Mouse (Mus musculus) small intestine, adult 2 months (tissue): Measurements from ENCODE around the gene Fam209. TPM values are rescaled to one million over a fixed set of nuclear protein-coding genes. Genes with fewer than 3 reads are reported as not detected.

Source experiments
- H3K27ac ChIP-seq: fragments of 200-500 bp; 2 replicates; pipeline ENCODE4 v1.5.1; 2012; ENCODE audit warnings: low read depth, low read length, control low read depth, inconsistent platforms; ENCODE audit not compliant: insufficient read depth
- H3K27me3 ChIP-seq: fragments of 200-500 bp; 2 replicates; pipeline ENCODE4 v1.6.1; 2012; ENCODE audit warnings: mild to moderate bottlenecking, moderate library complexity, low read length, inconsistent platforms; ENCODE audit not compliant: control insufficient read depth, insufficient read depth
- H3K36me3 ChIP-seq: fragments of 200-500 bp; 2 replicates; pipeline ENCODE4 v1.6.1; 2012; ENCODE audit warnings: mild to moderate bottlenecking, low read length, control low read depth, inconsistent platforms; ENCODE audit not compliant: control insufficient read depth, insufficient read depth
- H3K4me1 ChIP-seq: fragments of 200-500 bp; 2 replicates; pipeline ENCODE4 v1.6.1; 2012; ENCODE audit warnings: low read length, inconsistent platforms, mixed read lengths; ENCODE audit not compliant: control insufficient read depth, insufficient read depth, insufficient read length
- H3K4me3 ChIP-seq: fragments of 200-500 bp; 2 replicates; pipeline ENCODE4 v1.5.1; 2012; ENCODE audit warnings: low read depth, mild to moderate bottlenecking, control low read depth, inconsistent platforms, low read length, moderate library complexity
- CTCF ChIP-seq: fragments of 200-500 bp; IDR thresholded peaks from 2 replicates; pipeline ENCODE4 v1.5.1; 2012; ENCODE audit warnings: low read depth, mild to moderate bottlenecking, control low read depth, inconsistent platforms, low read length, moderate library complexity, mixed read lengths; ENCODE audit not compliant: insufficient replicate concordance, insufficient read length; ENCODE audit errors: extremely low read depth
- POLR2A ChIP-seq: fragments of 200-500 bp; IDR thresholded peaks from 2 replicates; pipeline ENCODE4 v1.6.1; 2012; ENCODE audit warnings: low read depth, mild to moderate bottlenecking, control low read depth, inconsistent platforms, low read length, moderate library complexity
- WGBS: fragments of 180-500 bp; shearing (Covaris S2); methylation state at CpG from one replicate; pipeline ENCODE4 v1.1.7; 2018; 5-methylcytosine and 5-hydroxymethylcytosine counted together
- polyA plus RNA-seq: library from polyadenylated mRNA; depleted of rRNA; stranded (reverse); fragments of >200 nt; gene quantifications from 2 replicates; pipeline ENCODE4 v1.2.3, GENCODE M21; 2012; rRNA removed

Fam209 gene
- polyA plus RNA-seq = not detected in 2 replicates

GRCm38 (mm10) chr2:172472318-172472717 lies at the start of gene Fam209:
Fam209 (plus strand) TSS chr2:172472520.
- Histone ChIP-seq H3K4me1 (no peaks in the 10 kb centered on the region), H3K27me3 (no peaks in the 10 kb centered on the region), H3K27ac (no peak within 1 kb of the TSS), H3K36me3 (peaks cover 25% of the 10 kb centered on the region), H3K4me3 (no peak within 1 kb of the TSS)
- 85% methylated on average over 11 of the region's 11 CpGs for WGBS
- no peak for TF ChIP-seq POLR2A
- no peak for TF ChIP-seq CTCF

DNA sequence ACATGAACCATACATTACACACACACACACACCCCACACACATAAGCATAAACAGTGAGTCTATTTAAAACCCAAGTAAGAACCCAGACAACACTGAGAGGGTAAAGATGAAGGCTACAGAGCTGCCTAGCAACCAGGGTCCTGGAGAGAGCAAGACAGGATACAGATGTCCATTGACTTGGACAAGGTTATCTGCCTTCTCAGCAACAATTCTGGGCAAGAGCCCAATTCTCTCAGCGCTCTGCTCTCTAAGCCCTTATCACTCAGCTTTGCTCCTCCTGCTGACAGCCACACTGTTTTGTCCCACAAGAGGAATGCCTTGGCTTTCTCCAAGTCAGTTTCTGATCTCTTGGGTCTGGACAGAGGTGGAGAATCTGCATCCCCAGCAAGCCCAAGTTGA lies 41.7 kb upstream of the Fam209 start:
- no peaks in the 10 kb centered on the region for H3K27me3 ChIP-seq
- TF ChIP-seq CTCF = no peak
- TF ChIP-seq POLR2A = no peak
- no peak overlapping the region for H3K4me3 ChIP-seq
- no peaks in the 10 kb centered on the region for H3K36me3 ChIP-seq
- H3K4me1 ChIP-seq = no peaks in the 10 kb centered on the region
- no peak overlapping the region for H3K27ac ChIP-seq
- 19% methylated on average over 1 of the region's 1 CpGs for WGBS

GRCm38 (mm10) chr2:172433746-172434145 lies 38.6 kb upstream of the Fam209 start:
- H3K4me1 ChIP-seq = no peaks in the 10 kb centered on the region
- H3K4me3 ChIP-seq = no peak overlapping the region
- H3K27ac ChIP-seq = no peak overlapping the region
- 43% methylated on average over 5 of the region's 5 CpGs for WGBS
- TF ChIP-seq CTCF (no peak), POLR2A (no peak)
- no peaks in the 10 kb centered on the region for H3K27me3 ChIP-seq
- H3K36me3 ChIP-seq = no peaks in the 10 kb centered on the region

DNA sequence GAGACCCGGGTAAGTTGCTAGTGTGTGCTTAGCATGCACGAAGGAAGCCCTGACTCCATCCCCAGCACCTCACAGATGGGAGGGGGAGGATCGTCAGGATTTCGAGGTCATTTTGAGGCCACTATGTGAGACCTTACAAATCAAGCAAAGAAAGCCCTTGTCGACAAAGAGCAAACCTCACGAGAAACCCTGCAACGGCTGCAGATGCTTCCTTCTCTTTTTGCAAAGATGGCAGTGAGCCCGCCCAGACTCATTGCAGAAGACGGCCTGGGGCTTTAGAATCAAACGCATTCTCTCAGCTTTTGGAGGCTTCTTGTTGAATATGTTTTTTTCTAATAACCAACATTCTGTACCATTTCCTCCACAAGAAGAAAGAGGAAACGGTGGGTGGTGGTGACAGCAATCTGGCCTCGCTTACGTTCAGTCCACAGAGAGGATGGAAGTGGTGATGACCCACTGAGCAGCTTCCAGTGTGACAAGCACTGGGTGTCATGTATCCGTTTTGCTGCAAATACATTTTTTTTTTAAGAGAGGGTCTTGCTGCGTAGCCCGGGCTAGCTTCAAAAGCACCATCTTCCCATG lies 34.9 kb upstream of the Fam209 start:
- no peaks in the 10 kb centered on the region for H3K27me3 ChIP-seq
- no peak for TF ChIP-seq CTCF
- no peak for TF ChIP-seq POLR2A
- no peaks in the 10 kb centered on the region; the same call in 1 of the 2 replicates for H3K4me1 ChIP-seq
- H3K4me3 ChIP-seq = no peak overlapping the region
- WGBS = 50% methylated on average over 16 of the region's 16 CpGs
- peak overlapping the region; percentile 48 for H3K27ac ChIP-seq
- no peaks in the 10 kb centered on the region for H3K36me3 ChIP-seq

DNA sequence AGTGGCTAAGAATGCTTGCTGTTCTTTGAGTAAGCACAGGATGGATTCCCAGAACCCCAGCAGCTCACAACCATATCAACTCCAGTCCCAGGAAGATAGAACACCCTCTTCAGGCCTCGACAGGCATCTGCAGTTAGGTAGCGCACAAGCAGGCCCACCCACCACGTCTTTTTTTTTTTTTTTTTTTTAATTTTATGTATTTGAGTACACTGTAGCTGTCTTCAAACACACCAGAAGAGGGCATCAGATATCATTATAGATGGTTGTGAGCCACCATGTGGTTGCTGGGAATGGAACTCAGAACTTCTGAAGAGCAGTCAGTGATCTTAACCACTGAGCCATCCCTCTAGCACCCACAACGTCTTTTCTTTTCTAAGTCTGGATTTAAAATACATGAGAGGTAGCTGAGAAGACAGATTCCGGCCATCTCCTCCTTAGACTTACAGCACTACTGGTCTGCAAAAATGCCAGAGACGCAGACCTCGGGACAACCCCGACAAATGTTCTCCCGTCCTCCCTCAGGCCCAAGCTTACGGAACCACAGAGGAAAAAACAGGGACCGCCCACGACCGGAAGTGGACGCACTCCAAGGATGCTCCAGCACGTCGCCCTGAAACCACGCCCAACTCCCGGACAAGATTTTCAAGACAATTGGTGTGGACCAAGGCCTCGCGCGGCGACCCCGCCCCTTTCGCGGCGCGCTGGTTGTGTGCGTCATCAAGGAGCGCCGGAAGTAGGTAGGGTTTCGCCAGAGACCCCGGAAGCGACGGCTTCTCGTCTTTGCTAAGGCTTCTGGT lies 32.3 kb upstream of the Fam209 start, which contains the start of gene Rtf2:
Gene Rtf2, plus strand, starts transcription at position 714 of the 797 bp plus-strand sequence.
- Histone ChIP-seq H3K36me3 (peaks cover 1% of the 10 kb centered on the region), H3K27ac (peak within 1 kb of the TSS; percentile 67), H3K4me3 (peak within 1 kb of the TSS; percentile 87), H3K27me3 (no peaks in the 10 kb centered on the region), H3K4me1 (no peaks in the 10 kb centered on the region; the same call in 1 of the 2 replicates)
- TF ChIP-seq CTCF = no peak
- WGBS = 2% methylated on average over 35 of the region's 35 CpGs

- Histone ChIP-seq H3K27ac (peak overlapping the region; percentile 67), H3K4me1 (no peaks in the 10 kb centered on the region; the same call in 1 of the 2 replicates), H3K36me3 (peaks cover 5% of the 10 kb centered on the region), H3K4me3 (peak overlapping the region; percentile 87), H3K27me3 (no peaks in the 10 kb centered on the region)
- TF ChIP-seq CTCF = no peak
- no peak for TF ChIP-seq POLR2A
- WGBS = under 1% methylated on average over 21 of the region's 21 CpGs
Observed at GRCm38 (mm10) chr2:172440640-172441005, 31.7 kb upstream of the Fam209 start.

GRCm38 (mm10) chr2:172441176-172441575 lies 31.1 kb upstream of the Fam209 start:
- TF ChIP-seq POLR2A = no peak
- no peak for TF ChIP-seq CTCF

More at GRCm38 (mm10) chr2:172441176-172441575, 31.1 kb upstream of the Fam209 start:
- H3K27me3 ChIP-seq = no peaks in the 10 kb centered on the region
- H3K27ac ChIP-seq = no peak overlapping the region
- H3K4me1 ChIP-seq = no peaks in the 10 kb centered on the region; the same call in 1 of the 2 replicates
- peak overlapping the region; percentile 87 for H3K4me3 ChIP-seq
- WGBS = 26% methylated on average over 6 of the region's 6 CpGs
- peaks cover 10% of the 10 kb centered on the region for H3K36me3 ChIP-seq
